Mouse (Mus musculus) G1E (cell line): ENCODE measurements at regions not wholly inside any gene's neighbourhood (a gene's known extent, or its start where the extent isn't known, plus 50 kb on each side); places are given as distances from the start of the nearest gene placed in this dataset.

ENCODE experiments used
- CTCF ChIP-seq: IDR thresholded peaks from 2 replicates; pipeline ENCODE4 v1.5.1; 2012; ENCODE audit warnings: low read depth, low read length, inconsistent platforms, mixed read lengths
- GATA2 ChIP-seq: IDR thresholded peaks from 2 replicates; pipeline ENCODE4 v1.6.1; 2012; ENCODE audit warnings: low read depth, low read length, inconsistent platforms, borderline replicate concordance

DNA sequence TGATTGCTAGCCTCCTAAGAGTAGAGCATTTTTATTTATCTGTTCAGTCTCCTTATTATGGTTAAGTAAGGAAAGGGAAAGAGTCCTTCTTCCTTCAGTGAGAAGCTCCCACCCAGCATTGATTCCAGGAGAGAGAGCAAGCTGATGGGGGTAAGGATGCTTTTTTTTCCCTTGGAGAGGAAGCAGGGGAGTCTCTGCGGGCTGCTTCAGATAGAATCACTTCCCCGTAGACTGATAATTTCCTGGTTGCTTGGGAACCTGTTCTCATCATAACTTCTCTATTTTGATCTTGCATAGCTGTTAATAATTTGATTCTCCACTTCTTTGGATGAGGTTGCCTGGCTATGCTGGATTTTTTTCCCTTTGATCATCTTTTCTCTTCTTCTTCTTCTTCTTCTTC, 80.5 kb upstream of the Usp38 start:
- TF ChIP-seq CTCF (no peak), GATA2 (no peak)
